Mouse (Mus musculus): ENCODE measurements around the gene Il15.

DNA sequence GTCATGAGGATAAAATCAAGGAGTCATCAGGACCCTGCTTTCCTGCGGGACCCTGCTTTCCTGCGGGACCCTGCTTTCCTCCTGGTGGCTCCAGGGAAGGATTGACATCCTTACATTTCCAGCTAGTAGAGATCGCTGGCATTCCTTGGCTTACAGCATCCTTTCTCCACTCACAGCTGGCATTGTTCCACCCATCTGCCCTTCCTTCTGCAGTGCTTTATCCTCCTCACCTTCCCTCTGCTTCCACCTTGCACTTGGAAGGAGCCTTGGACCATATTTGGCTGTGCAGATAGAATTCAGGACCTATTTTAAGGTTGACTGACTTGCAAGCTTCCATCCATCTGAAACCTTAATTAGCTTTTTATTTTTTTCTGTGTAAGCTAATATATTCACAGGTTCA lies 117.2 kb downstream of the Il15 start:
- no peak for TF ChIP-seq CTCF (IDR thresholded peaks at IDR 0.05; ENCODE audit: extremely low read depth, insufficient read depth, insufficient read length, insufficient replicate concordance)
- no peak for TF ChIP-seq POLR2A (IDR thresholded peaks at IDR 0.05; ENCODE audit: low read depth, low read length)

Data from spleen, adult 2 months (tissue).